Mouse (Mus musculus) CD8-positive naive resting alpha-beta T cell, adult 2 months (primary cell): ENCODE results near the gene Stx17.

Experiments used
- DNase-seq, 2 experiments: peaks; one replicate each; pipeline ENCODE4 v3.0.0; 2022; ENCODE audit warnings: low read depth in 2 of 2, low spot score in 2 of 2

The Stx17 gene

GRCm38 (mm10) chr4:48160386-48160785, 35.7 kb downstream of the Stx17 start:
- DNase-seq, result no peak

DNA sequence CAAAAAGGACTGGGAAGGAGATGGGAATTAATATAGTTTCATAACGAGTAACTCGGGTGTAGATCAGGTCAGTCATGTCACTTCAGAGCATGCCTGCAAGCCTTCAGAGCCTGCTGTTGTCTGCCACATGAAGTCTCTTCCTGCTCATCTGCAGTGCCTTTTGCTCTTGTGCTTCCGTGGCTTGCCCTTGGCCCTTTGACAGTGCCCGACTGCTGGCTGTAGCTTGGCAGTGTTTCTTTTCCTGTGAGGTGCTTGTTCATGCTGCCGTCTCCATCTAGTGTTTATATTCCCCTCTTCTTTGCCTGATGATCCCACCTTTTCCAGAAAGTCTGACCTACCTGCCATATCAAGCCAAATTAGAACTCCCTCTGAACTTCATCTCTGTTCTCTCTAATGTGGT, 39.1 kb downstream of the Stx17 start:
- DNase-seq, result no peak

DNA sequence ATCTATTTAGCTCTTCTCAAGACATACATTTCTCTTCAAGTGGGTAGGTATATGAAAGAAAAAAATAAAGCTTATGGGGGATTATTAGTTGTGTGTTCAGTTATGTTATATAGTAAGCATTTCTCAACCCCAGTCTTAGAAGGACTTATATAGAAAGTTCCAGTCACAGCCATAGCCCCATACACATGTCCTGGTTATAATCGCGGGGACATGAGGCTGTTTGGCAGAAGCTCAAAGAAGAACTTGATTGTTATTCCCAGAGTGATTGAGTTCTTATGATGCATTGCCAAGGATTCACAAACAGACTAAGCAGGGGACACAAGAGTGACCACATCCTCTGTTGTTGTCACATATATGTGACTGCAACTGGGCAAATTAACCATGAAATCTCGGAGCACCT, 51.0 kb downstream of the Stx17 start:
- no peak for DNase-seq

- DNase-seq, result no peak
Observed at GRCm38 (mm10) chr4:48180922-48181321, 56.2 kb downstream of the Stx17 start.

- no peak for DNase-seq
Observed at GRCm38 (mm10) chr4:48181366-48181765, 56.7 kb downstream of the Stx17 start.

DNA sequence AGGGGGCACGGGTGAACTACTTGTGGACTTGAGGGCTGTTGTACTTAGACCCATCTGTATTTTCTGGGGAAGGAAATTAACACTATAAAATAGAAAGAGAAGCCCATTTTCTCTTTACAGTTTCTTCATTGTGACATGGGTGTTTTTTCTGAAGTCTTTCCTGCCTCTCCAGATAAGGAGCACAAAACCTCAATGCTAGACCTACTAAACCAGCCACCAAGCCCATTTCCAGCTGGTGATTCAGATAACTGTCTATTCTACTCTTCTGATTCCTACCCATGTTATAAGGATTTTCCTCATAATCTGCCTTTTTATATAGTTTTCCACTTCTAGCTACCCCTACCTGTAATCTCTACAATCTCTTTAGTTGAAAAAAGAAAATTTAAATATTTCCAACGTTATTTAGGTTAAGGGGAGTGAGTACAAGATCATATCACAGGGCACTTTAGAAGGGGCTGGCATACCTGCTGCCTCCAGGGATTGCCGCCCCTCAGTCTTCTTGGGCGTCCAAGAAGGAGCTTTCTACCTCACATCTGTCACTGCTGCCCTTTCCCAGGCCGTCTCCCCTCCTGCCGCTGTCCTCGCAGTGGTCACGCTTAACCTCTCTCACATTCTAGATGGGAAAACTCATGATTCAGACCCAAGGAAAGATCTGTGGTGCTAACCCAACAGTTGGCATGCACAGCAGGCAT, 57.5 kb downstream of the Stx17 start:
- no peak for DNase-seq

DNA sequence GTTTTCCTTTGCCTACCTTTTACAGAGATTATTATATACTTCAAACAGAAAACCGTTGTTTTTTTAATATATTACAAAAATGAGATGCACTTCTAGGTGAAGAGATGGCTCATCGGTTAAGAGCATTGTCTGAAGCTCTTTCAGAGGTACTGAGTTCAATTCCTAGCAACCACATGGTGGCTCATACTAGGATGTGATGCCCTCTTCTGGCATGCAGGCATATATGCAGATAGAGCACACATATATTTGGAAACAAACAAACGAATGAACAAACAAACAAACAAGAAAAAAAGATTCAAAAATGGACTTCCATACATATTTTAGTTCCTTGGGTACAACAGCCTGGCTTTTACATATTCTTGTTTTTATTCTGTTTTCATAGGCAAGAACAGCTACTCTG, 73.2 kb downstream of the Stx17 start:
- peak in 1 of 2 experiments; percentile 5 for DNase-seq

- DNase-seq, result no peak
Observed at GRCm38 (mm10) chr4:48198447-48198846, 73.7 kb downstream of the Stx17 start.

GRCm38 (mm10) chr4:48203564-48203963, 78.8 kb downstream of the Stx17 start:
- no peak for DNase-seq

- peak in 1 of 2 experiments; percentile 2 for DNase-seq
Observed at GRCm38 (mm10) chr4:48225173-48225572, 100.5 kb downstream of the Stx17 start.

- no peak for DNase-seq
Observed at GRCm38 (mm10) chr4:48225604-48226003, 100.9 kb downstream of the Stx17 start.

GRCm38 (mm10) chr4:48226800-48227199, 102.1 kb downstream of the Stx17 start:
- DNase-seq, result no peak
